Comparison of ENCODE assay signal across 23 mouse cellular contexts in genomic region chr10:110158122-110158521, GRCm38 (mm10).
A peak's percentile ranks its signal among the peaks of the same experiment; 100 is the strongest.
DNase-seq lines count a peak whose midpoint lies in the region; ATAC-seq and TF ChIP-seq lines count a peak whose summit lies in the region.
"Had no signal": no experiment of that assay in that cellular context is flagged by ENCODE, and none has a peak within 500 bp of the region (broad histone marks: within the 10 kb centered on the region; RNA-seq: fewer than 3 reads in every experiment).

No protein-coding gene starts in this region.

- no peaks in the 10 kb centered on the region for H3K36me3 ChIP-seq in heart, postnatal 0 days (replicated peaks; ENCODE audit: control insufficient read depth, insufficient read depth, low read length)
- no peaks in the 10 kb centered on the region for H3K36me3 ChIP-seq in midbrain, embryonic 11.5 days (ENCODE audit: control insufficient read depth, insufficient read depth, low read length)
- H3K36me3 ChIP-seq in midbrain, embryonic 15.5 days (replicated peaks): no peaks in the 10 kb centered on the region
- no peaks in the 10 kb centered on the region for H3K36me3 ChIP-seq in myocyte (ENCODE audit: control insufficient read depth, insufficient read depth)
- H3K36me3 ChIP-seq: embryonic facial prominence, embryonic 10.5 days; embryonic facial prominence, embryonic 12.5 days; forebrain, embryonic 15.5 days; G1E had no signal

- TF ChIP-seq CTCF in heart, postnatal 0 days (IDR thresholded peaks at IDR 0.05; ENCODE audit: low read depth): no peak

- H3K4me3 ChIP-seq in heart, postnatal 0 days (ENCODE audit: low read depth, low read length): no peak overlapping the region
- no peak overlapping the region for H3K4me3 ChIP-seq in midbrain, embryonic 11.5 days (ENCODE audit: low read depth, low read length)
- H3K4me3 ChIP-seq in midbrain, embryonic 15.5 days: no peak overlapping the region
- H3K4me3 ChIP-seq in myocyte: no peak overlapping the region
- H3K4me3 ChIP-seq: embryonic facial prominence, embryonic 10.5 days; embryonic facial prominence, embryonic 12.5 days; forebrain, embryonic 13.5 days; forebrain, embryonic 15.5 days had no signal

- WGBS in heart, postnatal 0 days: 50% methylated on average over 3 of the region's 3 CpGs
- 51% methylated on average over 3 of the region's 3 CpGs for WGBS in midbrain, embryonic 11.5 days
- WGBS in midbrain, embryonic 15.5 days: 54% methylated on average over 3 of the region's 3 CpGs

- H3ac ChIP-seq in myocyte (ENCODE audit: control insufficient read depth, insufficient read length): no peak overlapping the region

- H3K79me2 ChIP-seq in myocyte (ENCODE audit: control insufficient read depth, insufficient read depth): no peaks in the 10 kb centered on the region

- peak overlapping the region; percentile 35; the same call in 1 of the 2 replicates for H3K27ac ChIP-seq in heart, postnatal 0 days (ENCODE audit: low read depth)
- no peak overlapping the region for H3K27ac ChIP-seq in midbrain, embryonic 11.5 days (ENCODE audit: low read depth, low read length)
- no peak overlapping the region for H3K27ac ChIP-seq in midbrain, embryonic 15.5 days
- H3K27ac ChIP-seq: embryonic facial prominence, embryonic 10.5 days; embryonic facial prominence, embryonic 12.5 days; forebrain, embryonic 13.5 days; forebrain, embryonic 15.5 days had no signal

- no peaks in the 10 kb centered on the region for H3K9me3 ChIP-seq in heart, postnatal 0 days (replicated peaks; ENCODE audit: control insufficient read depth, low read length)
- H3K9me3 ChIP-seq in midbrain, embryonic 11.5 days (ENCODE audit: control insufficient read depth, low read length): no peaks in the 10 kb centered on the region
- no peaks in the 10 kb centered on the region for H3K9me3 ChIP-seq in midbrain, embryonic 15.5 days
- H3K9me3 ChIP-seq: embryonic facial prominence, embryonic 10.5 days; embryonic facial prominence, embryonic 12.5 days; forebrain, embryonic 13.5 days; forebrain, embryonic 15.5 days had no signal

- ATAC-seq in heart, postnatal 0 days (ENCODE audit: insufficient read depth, low read depth): no peak
- no peak for ATAC-seq in midbrain, embryonic 11.5 days (ENCODE audit: low FRiP score)
- ATAC-seq in midbrain, embryonic 15.5 days (replicated peaks): no peak
- ATAC-seq: activated CD4-positive, CD25-positive, alpha-beta regulatory T cell, adult 4 months; CD4-positive, CD25-positive, alpha-beta regulatory T cell, adult 4 months; forebrain, embryonic 13.5 days; forebrain, embryonic 15.5 days; Patski had no signal

- no peak for TF ChIP-seq POLR2A in myocyte (IDR thresholded peaks at IDR 0.05; ENCODE audit: insufficient read length, low read depth)

- no peaks in the 10 kb centered on the region for H3K27me3 ChIP-seq in heart, postnatal 0 days (ENCODE audit: control insufficient read depth, insufficient read depth, low read length)
- H3K27me3 ChIP-seq in midbrain, embryonic 11.5 days (ENCODE audit: control insufficient read depth, insufficient read depth, low read length): no peaks in the 10 kb centered on the region
- no peaks in the 10 kb centered on the region for H3K27me3 ChIP-seq in midbrain, embryonic 15.5 days (replicated peaks)
- H3K27me3 ChIP-seq in myocyte (ENCODE audit: control insufficient read depth, insufficient read depth, insufficient read length): no peaks in the 10 kb centered on the region
- H3K27me3 ChIP-seq: CH12.LX; embryonic facial prominence, embryonic 12.5 days; forebrain, embryonic 13.5 days; forebrain, embryonic 15.5 days had no signal

- DNase-seq in cerebellum, postnatal 25 days: peak; percentile 23 to 24
- no peak for DNase-seq in cerebellum, adult 8-10 months
- no peak for DNase-seq in heart, postnatal 0 days (ENCODE audit: low spot score)
- no peak for DNase-seq in heart, adult 18-20 months
- DNase-seq in midbrain, embryonic 11.5 days (ENCODE audit: low spot score, missing footprints): peak; percentile 26
- DNase-seq: adrenal gland, adult 8-10 months; adrenal gland, postnatal 14 days; adrenal gland, postnatal 36 days; B cell, adult 2 months; cerebellum, adult 11-12 months; cerebellum, adult 9-11 months; cerebellum, postnatal 14 days had no signal

- no peak overlapping the region for H3K9ac ChIP-seq in heart, postnatal 0 days (replicated peaks; ENCODE audit: low read depth, low read length)
- H3K9ac ChIP-seq in midbrain, embryonic 11.5 days (ENCODE audit: low read length): no peak overlapping the region
- H3K9ac ChIP-seq in midbrain, embryonic 15.5 days: no peak overlapping the region
- H3K9ac ChIP-seq: embryonic facial prominence, embryonic 12.5 days; forebrain, embryonic 13.5 days; forebrain, embryonic 15.5 days had no signal

- no peak overlapping the region for H3K4me2 ChIP-seq in heart, postnatal 0 days (ENCODE audit: low read depth, low read length)
- no peak overlapping the region for H3K4me2 ChIP-seq in midbrain, embryonic 11.5 days
- no peak overlapping the region for H3K4me2 ChIP-seq in midbrain, embryonic 15.5 days
- no peak overlapping the region for H3K4me2 ChIP-seq in myocyte (ENCODE audit: low read depth)
- H3K4me2 ChIP-seq: embryonic facial prominence, embryonic 12.5 days; forebrain, embryonic 13.5 days; forebrain, embryonic 15.5 days had no signal

- TF ChIP-seq EP300 in heart, postnatal 0 days (IDR thresholded peaks at IDR 0.05; ENCODE audit: low read depth): no peak

- H3K4me1 ChIP-seq in heart, postnatal 0 days (ENCODE audit: control insufficient read depth, insufficient read depth): peaks cover 18% of the 10 kb centered on the region
- no peaks in the 10 kb centered on the region for H3K4me1 ChIP-seq in midbrain, embryonic 11.5 days (ENCODE audit: control insufficient read depth, insufficient read depth, low read length)
- peaks cover 32% of the 10 kb centered on the region for H3K4me1 ChIP-seq in midbrain, embryonic 15.5 days
- H3K4me1 ChIP-seq: embryonic facial prominence, embryonic 10.5 days; embryonic facial prominence, embryonic 12.5 days had no signal

TF ChIP-seq in myocyte, 11 proteins besides CTCF, POLR2A, EP300 and RAD21:
- TF ChIP-seq USF1 (IDR thresholded peaks at IDR 0.05; ENCODE audit: low read depth) (no peak), MYOD1 (IDR thresholded peaks at IDR 0.05; ENCODE audit: control insufficient read depth in 1 of 3, insufficient read length in 2 of 3, low read depth in 2 of 3) (peak in 2 of 3 experiments; percentile 50 to 76)

Comparison
In these comparisons a context has a peak if more than half of its experiments do, and no peak if none do; other contexts are left out.
1. DNase-seq: peak in cerebellum, postnatal 25 days (2 of 2) and midbrain, embryonic 11.5 days (single experiment); none in cerebellum, adult 8-10 months (single experiment), heart, postnatal 0 days (single experiment) and heart, adult 18-20 months (0 of 2).